Mouse (Mus musculus) heart, adult 2 months (tissue): ENCODE results near the gene Frmpd1.

Experiments
- EP300 ChIP-seq: fragments of 200-500 bp; IDR thresholded peaks from 2 replicates; pipeline ENCODE4 v1.6.1; 2011; ENCODE audit warnings: low read depth, low read length, control low read depth; ENCODE audit not compliant: insufficient read depth
- POLR2A ChIP-seq: fragments of 200-500 bp; IDR thresholded peaks from 2 replicates; pipeline ENCODE4 v1.6.1; 2011; ENCODE audit warnings: mild to moderate bottlenecking, low read depth, low read length, control low read depth; ENCODE audit not compliant: insufficient read depth

GRCm38 (mm10) chr4:45242163-45242562, 57.5 kb downstream of the Frmpd1 start:
- TF ChIP-seq POLR2A (no peak), EP300 (no peak)
